Mouse (Mus musculus): ENCODE results near the gene Ptpn7.
A peak's percentile ranks its signal among the peaks of the same experiment; 100 is the strongest.
"Not testable (repeated sequence)": the region's sequence is repeated elsewhere in the genome, so short reads cannot be mapped to it uniquely, and the experiment has no call there.

Ptpn7 gene

GRCm38 (mm10) chr1:135132473-135132872 lies at the start of gene Ptpn7:
Ptpn7 (plus strand) TSS chr1:135132700.
- peak; percentile 57 for DNase-seq

GRCm38 (mm10) chr1:135083465-135083864 lies 49.0 kb upstream of the Ptpn7 start:
- peak; percentile 34 for DNase-seq

DNA sequence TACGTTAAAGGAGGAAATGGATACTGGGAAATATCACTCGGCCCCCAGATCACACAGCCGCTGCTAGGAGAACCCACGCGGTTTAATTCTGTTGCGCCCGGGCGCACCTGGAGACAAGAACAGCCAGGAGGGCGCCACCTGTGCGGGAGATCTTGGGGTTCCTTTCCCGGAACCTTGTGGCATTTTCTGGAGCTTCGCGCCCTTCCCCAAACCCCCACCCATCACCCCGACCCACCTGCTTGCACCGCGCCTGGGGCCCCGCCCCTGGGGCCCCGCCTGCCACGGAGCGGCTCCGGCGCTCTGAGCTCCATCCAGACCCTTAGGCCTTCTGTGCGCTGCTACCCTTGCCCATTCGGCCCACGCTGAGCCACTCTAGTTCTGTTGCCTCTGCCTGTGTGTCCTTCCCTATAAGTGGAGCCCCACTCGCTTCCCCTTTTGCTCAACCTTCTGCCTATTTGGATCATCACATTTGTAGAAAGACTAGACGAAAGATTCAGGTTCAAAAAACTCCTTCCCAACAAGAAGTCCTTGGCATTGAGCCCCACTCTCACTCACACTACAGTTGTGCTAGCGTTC lies 47.1 kb upstream of the Ptpn7 start:
- no peak for DNase-seq

GRCm38 (mm10) chr1:135086015-135086414 lies 46.5 kb upstream of the Ptpn7 start:
- DNase-seq, result no peak

DNA sequence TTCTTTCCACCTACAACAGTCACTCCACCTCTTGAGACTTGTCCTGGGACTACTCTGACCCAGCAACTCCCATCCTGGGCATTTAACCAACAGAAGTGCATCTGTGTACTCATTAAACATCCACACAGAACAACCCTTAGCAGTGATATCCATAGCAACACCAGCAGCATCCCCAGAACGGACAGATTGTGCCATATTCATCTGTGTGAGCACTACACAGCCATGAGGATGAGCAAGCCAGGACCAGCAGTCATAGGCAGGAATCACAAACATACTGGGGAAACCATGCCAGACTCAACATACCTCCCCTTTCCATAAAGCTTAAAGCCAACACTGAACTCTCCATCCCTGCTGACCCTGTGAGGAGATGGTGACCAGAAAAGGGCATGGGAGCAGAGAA lies 45.1 kb upstream of the Ptpn7 start:
- no peak for DNase-seq

GRCm38 (mm10) chr1:135089626-135090025 lies 42.9 kb upstream of the Ptpn7 start:
- no peak for DNase-seq

DNA sequence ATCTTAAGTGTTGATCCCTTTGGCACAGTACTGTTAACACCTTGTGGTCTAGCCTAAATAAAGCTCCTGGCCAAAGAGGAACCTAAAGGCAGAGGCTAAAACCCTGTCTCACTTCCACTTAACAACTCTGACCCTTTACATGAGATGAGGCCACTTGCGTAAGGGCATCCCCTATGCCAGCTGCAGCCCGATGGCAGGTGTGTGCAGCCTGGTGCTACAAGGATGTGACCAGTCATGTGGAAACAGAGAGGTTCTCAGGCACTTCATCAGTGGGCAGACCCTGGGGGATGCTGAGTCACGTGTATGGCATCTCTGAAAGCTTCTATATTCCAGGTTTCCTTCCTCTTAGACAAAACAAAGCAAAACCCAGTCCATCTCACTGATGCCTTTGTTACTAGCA lies 41.6 kb upstream of the Ptpn7 start:
- no peak for DNase-seq

DNA sequence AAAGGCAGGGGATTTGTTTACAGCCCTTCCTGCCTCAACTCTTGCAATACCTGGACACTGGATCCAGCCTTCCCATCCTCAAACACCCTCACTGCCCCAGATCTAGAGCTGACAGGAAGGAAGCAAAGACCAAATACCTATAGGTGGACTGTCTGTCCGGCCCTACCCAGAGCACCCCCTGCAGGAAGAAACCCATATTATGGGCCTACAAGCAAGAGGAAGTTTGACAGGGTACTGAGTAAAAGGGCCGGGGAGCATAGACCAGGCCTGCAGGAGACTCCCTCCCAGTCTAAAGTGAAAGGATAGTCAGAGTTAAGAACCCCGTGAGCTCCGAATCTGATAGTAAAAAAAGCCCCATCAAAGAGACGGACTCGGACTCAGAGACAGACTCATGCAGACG lies 37.8 kb upstream of the Ptpn7 start:
- no peak for DNase-seq

DNA sequence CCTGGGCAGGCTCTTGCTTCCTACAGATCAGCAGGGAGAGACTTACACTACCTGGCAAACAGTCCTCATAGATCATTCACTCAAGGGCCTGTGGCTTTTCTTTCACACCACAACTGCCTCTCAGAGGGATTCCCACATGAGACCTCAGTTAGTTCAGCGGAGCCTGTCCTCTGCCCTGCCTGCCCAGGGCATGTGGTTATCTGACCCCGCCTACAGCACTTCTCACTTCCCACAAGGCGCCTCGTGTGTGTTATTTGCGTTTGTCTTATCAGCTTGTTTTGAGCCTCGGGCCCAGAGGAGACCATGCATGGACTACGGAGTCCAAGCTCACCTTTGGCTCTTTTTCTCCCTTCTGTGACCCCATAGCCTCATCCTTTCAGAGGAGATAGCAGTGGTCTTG lies 37.3 kb upstream of the Ptpn7 start:
- no peak for DNase-seq

DNA sequence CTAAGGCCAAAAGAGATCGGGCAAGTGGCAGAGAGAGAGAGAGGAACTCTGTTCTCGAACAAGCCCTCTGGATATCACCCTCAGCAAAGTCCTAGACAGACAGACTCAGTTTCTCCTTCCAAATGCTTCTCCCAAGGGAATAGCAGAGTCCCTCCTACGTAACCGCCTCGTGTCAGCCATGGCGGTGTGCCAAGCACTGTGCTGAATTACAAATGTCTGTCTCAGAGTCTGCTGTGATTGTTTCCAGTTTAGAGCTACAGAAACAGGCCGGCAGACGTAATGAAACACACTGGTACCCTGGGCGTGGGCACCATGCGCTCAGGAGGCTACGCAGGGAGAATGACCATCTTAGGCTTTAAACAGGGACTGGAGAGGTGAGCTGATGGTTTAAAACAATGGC lies 36.2 kb upstream of the Ptpn7 start:
- no peak for DNase-seq

DNA sequence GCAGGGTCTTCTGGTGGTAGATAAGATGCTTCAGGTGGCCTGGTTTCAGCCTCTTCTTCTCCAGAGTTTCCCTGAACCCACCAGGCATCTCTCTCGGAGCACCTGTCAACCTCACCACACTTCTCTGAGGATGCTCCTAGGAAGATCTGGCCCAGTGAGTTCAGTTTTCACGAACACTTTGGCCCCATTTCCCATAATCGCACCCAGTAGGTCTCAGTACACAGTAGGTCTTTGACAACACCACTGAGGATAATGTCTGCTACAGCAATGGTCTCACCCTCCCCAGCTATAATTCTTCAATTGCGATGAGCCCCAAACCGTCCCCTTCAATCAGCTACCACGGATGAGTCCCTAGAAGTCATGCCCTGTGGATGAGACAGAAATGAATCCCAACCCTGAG lies 35.1 kb upstream of the Ptpn7 start:
- DNase-seq, result no peak

DNA sequence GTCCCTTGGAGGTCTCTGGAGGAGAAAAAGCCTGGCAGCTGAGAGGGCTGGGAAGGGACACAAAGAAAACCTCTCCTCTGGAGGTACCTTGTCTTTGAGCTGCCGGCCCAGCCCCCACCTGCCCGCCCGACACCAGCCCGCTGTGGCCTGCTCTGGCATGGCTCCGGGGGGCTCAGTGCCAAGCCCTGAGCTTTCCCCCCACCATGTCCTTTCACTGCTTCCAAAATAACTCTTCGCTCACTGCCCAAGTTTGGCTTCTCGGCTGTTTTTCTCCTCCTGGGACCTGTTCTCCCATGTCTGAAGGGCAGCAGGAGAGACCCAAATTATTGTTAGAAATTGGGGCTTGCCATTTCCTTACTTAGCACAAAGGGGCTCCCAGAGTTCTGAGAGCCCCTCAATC lies 34.1 kb upstream of the Ptpn7 start:
- DNase-seq, result no peak

GRCm38 (mm10) chr1:135100400-135100799 lies 32.1 kb upstream of the Ptpn7 start:
- no peak for DNase-seq

DNA sequence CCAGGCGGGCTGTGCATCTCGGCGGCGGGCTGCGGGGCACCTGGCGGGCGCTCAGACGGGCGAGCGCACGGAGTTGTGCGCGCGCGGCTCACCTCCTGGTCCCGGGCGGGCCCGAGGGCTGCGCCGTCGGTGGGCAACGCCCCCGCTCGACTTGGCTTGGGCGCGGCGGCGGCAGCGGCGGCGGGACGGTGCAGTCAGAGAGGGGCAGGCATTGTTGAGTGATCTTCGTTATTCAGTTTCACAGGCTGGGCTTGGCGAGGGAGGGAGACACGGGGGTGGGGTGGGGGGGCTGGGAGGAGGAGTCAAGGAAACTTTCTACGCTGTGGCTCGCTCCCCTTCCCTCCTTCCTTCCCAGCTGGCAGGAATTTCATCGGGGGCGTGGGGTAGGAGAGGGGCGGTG lies 27.4 kb upstream of the Ptpn7 start, which contains the start of gene Lgr6:
Lgr6 (minus strand) TSS at position 153 of the 400 bp plus-strand sequence.
- peak; percentile 67 for DNase-seq

- peak; percentile 84 for DNase-seq
Measured at GRCm38 (mm10) chr1:135105951-135106350, 26.5 kb upstream of the Ptpn7 start.

- peak; percentile 65 for DNase-seq
Measured at GRCm38 (mm10) chr1:135108611-135109010, 23.9 kb upstream of the Ptpn7 start.

DNA sequence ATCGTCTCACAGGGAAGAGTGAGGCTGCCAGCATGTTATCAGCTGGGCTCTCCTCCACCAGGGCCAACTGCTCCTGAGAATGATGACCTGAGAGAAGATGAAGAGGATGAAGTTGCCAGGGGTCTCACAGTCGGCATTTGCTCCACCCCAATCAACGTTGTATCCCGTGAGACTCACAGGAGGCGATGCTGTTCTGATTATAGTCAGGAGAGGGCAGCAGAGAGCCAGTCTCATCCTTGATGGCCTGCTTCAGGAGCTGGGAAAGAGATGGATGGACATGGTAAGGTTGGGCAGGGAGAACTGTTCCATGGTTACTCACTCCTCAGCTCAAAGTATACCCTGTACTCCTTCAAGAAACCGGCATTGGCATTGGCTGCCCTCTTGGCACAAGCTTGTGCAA lies 22.4 kb upstream of the Ptpn7 start:
- DNase-seq, result peak; percentile 77

GRCm38 (mm10) chr1:135111271-135111670 lies 21.2 kb upstream of the Ptpn7 start:
- DNase-seq, result not testable (repeated sequence)

- DNase-seq, result peak; percentile 66
Measured at GRCm38 (mm10) chr1:135112661-135113060, 19.8 kb upstream of the Ptpn7 start.

DNA sequence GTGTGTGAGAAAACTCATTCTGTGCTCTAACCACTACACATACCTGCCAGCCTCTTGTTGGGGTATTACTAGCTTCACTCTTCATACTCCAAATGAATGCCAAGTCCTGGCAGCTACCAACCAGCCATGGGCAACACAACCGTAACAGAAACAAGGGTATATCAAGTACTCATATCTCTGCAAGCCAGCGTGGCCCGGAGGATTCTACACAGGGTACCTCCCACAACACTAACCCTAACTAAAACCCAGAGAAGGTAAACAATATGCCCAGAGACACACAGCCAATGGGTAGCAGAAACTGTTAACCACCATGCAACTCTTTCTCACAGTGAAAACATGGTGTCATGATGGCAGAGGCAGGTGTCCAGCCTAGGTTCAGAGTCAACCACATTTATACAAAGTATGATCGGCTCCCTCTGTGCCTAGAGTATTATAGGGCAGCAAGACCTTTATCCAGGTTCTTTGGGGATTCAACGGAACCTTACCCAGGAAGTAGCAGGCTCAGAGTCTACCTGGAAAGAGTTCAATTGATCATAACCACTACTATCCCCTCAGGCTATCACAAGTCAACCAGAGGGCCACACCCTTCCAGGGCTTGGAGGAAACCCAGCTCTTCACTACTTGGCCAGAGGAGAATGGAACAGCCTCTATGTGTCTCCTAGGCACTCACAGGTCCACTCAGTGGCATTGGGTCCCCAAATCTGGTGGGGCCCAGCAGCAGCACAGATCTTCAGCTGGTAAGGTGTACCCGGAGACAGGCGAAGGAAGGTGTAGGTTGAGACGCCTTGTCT lies 7.7 kb upstream of the Ptpn7 start:
- DNase-seq, result no peak

- no peak for DNase-seq
Measured at GRCm38 (mm10) chr1:135125990-135126389, 6.5 kb upstream of the Ptpn7 start.

GRCm38 (mm10) chr1:135126443-135127027 lies 6.0 kb upstream of the Ptpn7 start:
- DNase-seq, result peak; percentile 64

GRCm38 (mm10) chr1:135128011-135128441 lies 4.5 kb upstream of the Ptpn7 start:
- no peak for DNase-seq

GRCm38 (mm10) chr1:135128986-135129385 lies 3.5 kb upstream of the Ptpn7 start:
- no peak for DNase-seq
